Mouse (Mus musculus) erythroblast, embryonic 14.5 days (primary cell): ENCODE data around the gene Nup188. TPM values are rescaled to one million over a fixed set of nuclear protein-coding genes. Genes with fewer than 3 reads are reported as not detected.

Source experiments
- H3K27me3 ChIP-seq: 2 replicates; pipeline ENCODE4 v1.6.1; 2012; ENCODE audit warnings: inconsistent platforms; ENCODE audit not compliant: control insufficient read depth
- H3K36me3 ChIP-seq: 2 replicates; pipeline ENCODE4 v1.6.1; 2012; ENCODE audit warnings: mild to moderate bottlenecking, inconsistent platforms; ENCODE audit not compliant: control insufficient read depth
- H3K4me1 ChIP-seq: 2 replicates; pipeline ENCODE4 v1.6.1; 2012; ENCODE audit warnings: inconsistent platforms; ENCODE audit not compliant: control insufficient read depth
- H3K4me3 ChIP-seq: replicated peaks from 2 replicates; pipeline ENCODE3; 2012; ENCODE audit warnings: moderate library complexity, mild to moderate bottlenecking, inconsistent platforms
- H3K9me3 ChIP-seq: 2 replicates; pipeline ENCODE4 v1.6.1; 2012; ENCODE audit warnings: low read length, inconsistent platforms, mixed read lengths; ENCODE audit not compliant: control insufficient read depth
- GATA1 ChIP-seq: IDR thresholded peaks from 2 replicates; pipeline ENCODE4 v1.6.1; 2012; ENCODE audit warnings: low read length, inconsistent platforms, mixed read lengths
- TAL1 ChIP-seq: IDR thresholded peaks from 3 replicates; pipeline ENCODE4 v1.6.1; 2012; ENCODE audit warnings: low read length, inconsistent platforms, mixed read lengths
- polyA plus RNA-seq: library from polyadenylated mRNA; stranded (reverse); fragments of >175 nt; gene quantifications from 2 replicates; pipeline ENCODE4 v1.2.3, GENCODE M21; 2012

Nup188 gene
- polyA plus RNA-seq, 1 experiment: 10.7 TPM

DNA sequence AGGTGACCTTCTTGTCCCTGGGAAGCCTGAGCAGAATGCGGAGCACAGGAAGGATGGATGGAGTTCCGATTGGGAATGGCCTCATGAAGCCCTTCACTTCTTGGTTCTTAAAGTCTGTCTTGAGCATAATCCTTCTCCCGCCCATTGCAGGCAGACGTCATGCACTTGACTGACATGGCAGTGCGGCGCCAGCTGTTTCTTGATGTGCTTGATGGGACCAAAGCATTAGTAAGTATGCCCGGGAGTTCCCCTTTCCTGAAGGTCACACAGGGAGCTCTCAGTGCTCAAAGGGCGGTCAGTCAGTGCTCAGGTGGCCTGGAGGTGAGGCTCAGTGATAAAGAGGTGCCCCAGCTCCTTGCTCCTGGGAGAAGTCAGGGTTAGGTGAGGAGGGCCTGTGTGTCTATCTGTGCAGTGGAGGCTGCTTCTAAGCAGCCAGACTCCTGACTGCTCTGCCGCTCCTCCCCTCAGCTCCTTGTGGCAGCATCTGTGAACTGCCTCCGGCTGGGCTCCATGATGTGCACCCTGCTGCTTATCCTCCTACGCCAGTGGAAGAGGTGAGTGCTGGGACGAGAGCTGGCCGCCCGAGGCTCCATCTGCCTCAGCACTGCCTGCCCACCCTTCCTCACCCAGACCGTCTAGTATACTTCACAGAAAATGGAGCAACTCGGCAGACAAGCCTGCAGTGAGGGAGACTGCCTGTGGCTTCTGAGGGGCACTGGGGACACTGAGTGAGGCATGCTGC lies 50.1 kb downstream of the Nup188 start:
- TF ChIP-seq TAL1 (no peak), GATA1 (no peak)
- Histone ChIP-seq H3K36me3 (peaks cover 100% of the 10 kb centered on the region), H3K9me3 (no peaks in the 10 kb centered on the region), H3K4me1 (no peaks in the 10 kb centered on the region), H3K4me3 (no peak overlapping the region), H3K27me3 (no peaks in the 10 kb centered on the region)

GRCm38 (mm10) chr2:30337179-30337578 lies 51.0 kb downstream of the Nup188 start:
- H3K4me3 ChIP-seq: no peak overlapping the region
- no peaks in the 10 kb centered on the region for H3K4me1 ChIP-seq
- TF ChIP-seq TAL1 (no peak), GATA1 (no peak)
- H3K9me3 ChIP-seq: no peaks in the 10 kb centered on the region
- no peaks in the 10 kb centered on the region for H3K27me3 ChIP-seq
- peaks cover 100% of the 10 kb centered on the region for H3K36me3 ChIP-seq

GRCm38 (mm10) chr2:30342061-30342460 lies 55.9 kb downstream of the Nup188 start:
- H3K4me3 ChIP-seq: no peak overlapping the region
- no peaks in the 10 kb centered on the region for H3K9me3 ChIP-seq
- no peak for TF ChIP-seq TAL1
- no peaks in the 10 kb centered on the region for H3K27me3 ChIP-seq
- no peaks in the 10 kb centered on the region for H3K4me1 ChIP-seq
- H3K36me3 ChIP-seq: peaks cover 100% of the 10 kb centered on the region

DNA sequence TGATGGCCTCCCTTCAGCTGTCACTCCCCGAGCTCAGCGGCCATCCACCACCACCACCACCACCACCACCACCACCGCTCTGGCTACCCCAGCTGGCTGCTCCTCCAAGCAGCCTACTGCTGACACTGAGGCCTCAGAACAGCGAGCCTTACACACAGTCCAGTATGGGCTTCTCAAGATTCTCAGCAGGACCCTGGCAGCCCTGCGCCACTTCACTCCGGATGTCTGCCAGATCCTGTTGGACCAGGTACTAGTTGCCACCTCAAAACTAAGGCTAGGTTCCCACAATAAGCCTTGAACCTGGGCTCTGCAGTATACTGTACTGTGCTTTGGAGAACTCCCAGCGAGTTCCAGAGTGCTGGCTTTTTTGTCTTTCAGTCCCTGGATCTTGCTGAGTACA lies 56.3 kb downstream of the Nup188 start:
- no peaks in the 10 kb centered on the region for H3K27me3 ChIP-seq
- no peaks in the 10 kb centered on the region for H3K9me3 ChIP-seq
- H3K4me3 ChIP-seq: no peak overlapping the region
- TF ChIP-seq GATA1: no peak
- TF ChIP-seq TAL1: no peak
- peaks cover 100% of the 10 kb centered on the region for H3K36me3 ChIP-seq
- no peaks in the 10 kb centered on the region for H3K4me1 ChIP-seq

DNA sequence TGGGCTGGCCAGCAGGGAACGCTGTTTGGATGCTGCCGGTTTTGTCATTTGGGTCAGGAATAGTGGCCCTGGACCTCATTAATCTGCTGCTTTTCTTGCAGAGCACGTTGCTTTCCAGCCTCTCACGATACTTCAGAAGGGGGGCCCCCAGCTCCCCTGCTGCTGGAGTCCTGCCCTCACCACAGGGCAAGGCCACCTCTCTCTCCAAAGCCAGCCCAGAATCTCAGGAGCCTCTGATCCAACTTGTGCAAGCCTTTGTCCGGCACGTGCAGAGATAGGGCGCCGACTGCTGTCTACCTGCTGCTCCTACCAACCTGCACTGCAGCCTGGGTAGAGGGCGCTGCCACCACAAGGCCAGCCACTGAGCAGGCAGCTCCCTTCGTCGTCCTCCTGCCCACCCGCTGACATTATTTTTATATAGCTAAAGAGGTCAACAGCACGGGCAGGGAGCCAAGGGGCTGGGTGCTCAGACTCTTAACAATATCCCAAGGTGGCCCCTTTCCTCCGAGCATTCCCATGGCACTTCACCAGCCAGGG lies 57.5 kb downstream of the Nup188 start:
- Histone ChIP-seq H3K4me1 (no peaks in the 10 kb centered on the region), H3K9me3 (no peaks in the 10 kb centered on the region), H3K36me3 (peaks cover 99% of the 10 kb centered on the region), H3K27me3 (no peaks in the 10 kb centered on the region), H3K4me3 (no peak overlapping the region)
- TF ChIP-seq GATA1 (no peak), TAL1 (no peak)

- TF ChIP-seq GATA1 (no peak), TAL1 (no peak)
- H3K27me3 ChIP-seq: no peaks in the 10 kb centered on the region
- H3K36me3 ChIP-seq: peaks cover 93% of the 10 kb centered on the region
- H3K4me1 ChIP-seq: no peaks in the 10 kb centered on the region
- H3K4me3 ChIP-seq: no peak overlapping the region
- no peaks in the 10 kb centered on the region for H3K9me3 ChIP-seq
Measured at GRCm38 (mm10) chr2:30345971-30346676, 59.9 kb downstream of the Nup188 start.

DNA sequence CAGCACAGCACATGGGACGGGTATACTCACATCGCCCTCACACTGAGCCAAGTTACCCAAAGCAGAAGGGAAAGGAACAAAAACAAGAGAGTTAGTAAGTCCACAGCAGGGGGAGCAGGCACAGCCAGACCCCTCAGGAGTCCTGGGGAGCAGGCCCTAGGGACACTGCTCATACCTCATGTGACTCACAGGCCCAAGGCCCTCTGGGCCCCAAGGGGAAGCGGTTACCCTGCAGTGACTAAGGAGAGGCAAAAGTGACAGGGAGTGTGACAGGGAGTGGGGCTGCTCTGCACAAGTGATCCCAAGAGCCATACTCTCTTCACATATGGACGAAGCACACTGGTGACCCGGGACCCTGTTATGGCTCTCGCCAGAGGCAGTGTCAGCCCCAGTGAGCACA lies 63.0 kb downstream of the Nup188 start:
- no peaks in the 10 kb centered on the region for H3K4me1 ChIP-seq
- peaks cover 81% of the 10 kb centered on the region for H3K36me3 ChIP-seq
- no peaks in the 10 kb centered on the region for H3K9me3 ChIP-seq
- TF ChIP-seq TAL1 (no peak), GATA1 (no peak)
- no peak overlapping the region for H3K4me3 ChIP-seq
- no peaks in the 10 kb centered on the region for H3K27me3 ChIP-seq

GRCm38 (mm10) chr2:30351149-30351548 lies 65.0 kb downstream of the Nup188 start:
- no peak overlapping the region for H3K4me3 ChIP-seq
- peaks cover 65% of the 10 kb centered on the region for H3K36me3 ChIP-seq
- no peaks in the 10 kb centered on the region for H3K27me3 ChIP-seq
- H3K4me1 ChIP-seq: peaks cover 4% of the 10 kb centered on the region; the same call in 1 of the 2 replicates
- TF ChIP-seq GATA1 (no peak), TAL1 (no peak)
- H3K9me3 ChIP-seq: no peaks in the 10 kb centered on the region

GRCm38 (mm10) chr2:30355861-30356260 lies 69.7 kb downstream of the Nup188 start:
- Histone ChIP-seq H3K27me3 (no peaks in the 10 kb centered on the region), H3K4me1 (peaks cover 38% of the 10 kb centered on the region), H3K36me3 (peaks cover 24% of the 10 kb centered on the region), H3K4me3 (no peak overlapping the region), H3K9me3 (no peaks in the 10 kb centered on the region)
- TF ChIP-seq GATA1: no peak
- TF ChIP-seq TAL1: no peak
